Mouse (Mus musculus) heart, postnatal 25 days (tissue): Measurements from ENCODE around the gene Atxn1. TPM values are rescaled to one million over a fixed set of nuclear protein-coding genes. Genes with fewer than 3 reads are reported as not detected.

Source experiments
- DNase-seq: peaks from one replicate; pipeline ENCODE4 v3.0.0; 2022; ENCODE audit warnings: low spot score
- intact Hi-C: fragments of 180-260 bp; cut with DNase I; formaldehyde crosslinking; loops from one replicate; pipeline ENCODE4 v1.15.1; 2025
- total RNA-seq, 2 experiments: library from RNA; stranded (reverse); gene quantifications; 2 replicates each; pipeline ENCODE4 v1.2.3; 2021

The Atxn1 gene
- total RNA-seq, 2 experiments from 2014 or later: 35.1 to 36.0 TPM

DNA sequence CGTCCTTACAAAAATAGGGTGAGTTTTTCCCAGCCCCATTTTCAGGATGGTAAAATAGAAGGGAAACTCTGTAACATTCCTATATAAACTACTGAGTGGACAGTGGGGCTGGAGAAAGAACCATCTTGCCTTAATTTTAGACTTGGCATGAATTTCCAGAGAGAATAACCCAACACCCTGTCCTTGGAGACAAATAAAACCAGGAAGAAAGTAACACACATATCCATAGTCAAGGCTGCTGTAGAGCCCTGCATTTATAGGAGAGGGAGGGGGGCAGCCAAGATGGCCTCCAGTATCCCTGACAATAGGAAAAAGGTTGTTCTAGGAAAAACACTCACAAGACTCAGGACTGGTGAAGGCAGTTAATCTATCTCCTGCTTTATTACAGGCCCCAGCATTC lies 210.3 kb downstream of the Atxn1 start:
- DNase-seq: no peak
- intact Hi-C loops: no loop called here

DNA sequence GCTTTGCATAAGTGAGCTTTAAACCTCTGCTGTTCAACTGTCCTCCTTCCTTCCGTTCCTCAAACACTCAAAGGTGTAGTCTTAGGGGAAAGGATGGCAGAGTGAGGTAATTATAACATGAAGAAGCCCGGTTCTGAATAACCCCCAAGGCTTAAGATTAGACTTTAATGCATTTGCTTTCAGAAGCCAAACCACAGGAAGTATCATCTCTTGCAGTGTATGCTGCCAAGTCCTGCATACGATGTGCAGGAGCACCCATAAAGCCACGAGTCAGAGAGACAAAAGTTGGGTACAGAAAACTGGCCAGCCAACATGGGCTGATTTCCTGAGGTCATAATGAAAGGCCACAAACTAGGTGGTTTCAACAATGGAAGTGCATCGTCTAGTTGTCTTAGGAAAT lies 212.3 kb downstream of the Atxn1 start:
- intact Hi-C loops: no loop called here

DNA sequence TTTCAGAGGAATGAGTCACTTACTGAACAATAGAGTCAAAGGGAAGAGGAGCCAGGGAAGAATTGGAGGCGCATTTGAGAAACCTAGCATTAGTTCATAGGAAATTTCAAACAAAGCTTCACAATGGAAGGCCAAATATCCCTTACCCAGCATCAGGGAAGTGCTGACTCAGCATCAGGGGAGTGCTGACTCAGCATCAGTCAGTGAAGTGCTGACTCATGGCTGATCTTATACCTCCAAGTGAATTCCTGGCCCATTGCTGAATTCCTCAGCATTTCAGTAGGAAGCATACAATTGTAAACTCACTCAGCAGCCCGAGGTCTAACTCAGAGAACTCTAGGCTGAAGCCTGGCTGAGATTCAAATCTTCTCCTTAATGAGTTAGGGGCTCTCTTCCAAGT lies 213.6 kb downstream of the Atxn1 start:
- intact Hi-C loops: no loop called here

More for the DNA sequence above, 212.3 kb downstream of the Atxn1 start:
- DNase-seq: no peak

DNA sequence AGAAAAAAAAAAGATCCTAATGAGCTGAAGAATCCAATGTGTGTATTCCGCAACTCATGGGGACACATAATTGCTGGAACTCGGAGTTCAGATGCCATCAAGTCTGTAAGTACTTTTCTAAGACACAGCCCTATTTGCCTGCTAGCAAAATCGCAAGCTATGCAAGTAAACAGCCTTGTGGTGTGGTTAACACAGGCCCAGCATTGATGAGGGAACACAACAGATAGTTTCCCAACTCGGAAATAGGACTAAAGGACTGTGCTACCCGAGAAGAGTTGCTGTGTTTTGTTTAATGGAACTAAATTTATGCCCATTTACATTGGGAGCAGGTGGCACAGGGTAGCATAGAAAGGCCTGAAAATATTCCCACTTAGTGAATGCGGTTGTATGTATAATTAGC lies 214.2 kb downstream of the Atxn1 start:
- intact Hi-C loops: no loop called here
- no peak for DNase-seq

More for the DNA sequence above, 213.6 kb downstream of the Atxn1 start:
- no peak for DNase-seq

DNA sequence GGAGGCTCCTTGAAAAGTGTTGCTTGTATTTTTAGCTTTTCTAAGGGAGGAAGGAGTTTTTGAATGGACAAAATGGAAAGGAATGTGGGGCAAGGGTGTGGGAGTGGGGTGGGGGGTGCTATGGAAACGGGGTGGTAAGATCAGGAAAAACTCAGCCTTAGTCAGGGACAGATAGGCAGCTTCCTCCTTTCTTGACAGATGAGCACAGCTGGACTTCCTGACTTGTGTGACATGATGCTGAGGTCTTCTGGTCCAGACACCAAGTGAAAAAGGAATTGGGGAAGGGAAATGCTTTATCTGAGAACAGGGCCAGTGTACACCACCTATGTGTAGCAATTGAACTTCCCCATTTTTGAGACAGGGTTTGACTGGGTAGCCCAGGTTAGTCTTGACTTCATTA lies 214.9 kb downstream of the Atxn1 start:
- DNase-seq: no peak
- intact Hi-C loops: no loop called here

DNA sequence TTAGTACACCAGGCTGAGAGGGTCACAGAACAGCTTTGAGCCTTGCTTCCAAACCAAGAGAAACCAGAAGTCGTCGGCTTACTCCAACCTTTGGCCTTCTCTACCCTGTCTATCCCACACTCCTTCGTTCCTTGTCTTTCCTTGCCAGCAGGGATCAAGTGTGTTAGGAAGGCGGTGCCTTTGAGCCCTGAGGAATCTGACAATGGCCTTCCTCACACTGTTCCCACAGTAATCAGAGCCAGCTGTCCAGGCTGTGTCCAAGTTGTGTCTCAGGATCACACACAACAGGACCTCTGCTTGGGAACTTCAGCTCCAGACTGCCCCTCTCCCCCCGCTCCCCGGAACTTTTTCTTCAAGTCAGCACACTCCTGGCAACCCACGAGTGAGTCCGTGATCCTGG lies 215.6 kb downstream of the Atxn1 start:
- DNase-seq: no peak

DNA sequence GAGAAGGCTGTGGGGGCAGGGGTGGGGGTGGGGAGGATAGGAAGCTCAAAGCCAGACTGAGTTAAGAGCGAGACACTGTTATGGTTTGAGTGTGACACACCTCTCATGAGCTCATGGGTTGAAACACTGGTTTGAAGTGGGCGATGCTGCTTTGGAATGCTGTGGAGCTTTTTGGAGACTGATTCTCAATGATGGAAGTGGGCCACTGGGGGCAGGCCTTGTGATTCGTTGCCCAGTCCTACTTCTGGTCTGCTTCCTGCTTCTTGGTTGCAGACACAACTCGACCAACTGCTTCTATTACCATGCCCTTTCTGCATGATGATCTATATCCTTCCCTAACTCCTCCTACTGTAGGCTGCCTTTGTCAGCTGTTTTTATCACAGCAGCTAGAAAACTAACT lies 216.1 kb downstream of the Atxn1 start:
- intact Hi-C loops: no loop called here
- peak; percentile 19 for DNase-seq

More for the DNA sequence above, 215.6 kb downstream of the Atxn1 start:
- intact Hi-C loops: no loop called here

DNA sequence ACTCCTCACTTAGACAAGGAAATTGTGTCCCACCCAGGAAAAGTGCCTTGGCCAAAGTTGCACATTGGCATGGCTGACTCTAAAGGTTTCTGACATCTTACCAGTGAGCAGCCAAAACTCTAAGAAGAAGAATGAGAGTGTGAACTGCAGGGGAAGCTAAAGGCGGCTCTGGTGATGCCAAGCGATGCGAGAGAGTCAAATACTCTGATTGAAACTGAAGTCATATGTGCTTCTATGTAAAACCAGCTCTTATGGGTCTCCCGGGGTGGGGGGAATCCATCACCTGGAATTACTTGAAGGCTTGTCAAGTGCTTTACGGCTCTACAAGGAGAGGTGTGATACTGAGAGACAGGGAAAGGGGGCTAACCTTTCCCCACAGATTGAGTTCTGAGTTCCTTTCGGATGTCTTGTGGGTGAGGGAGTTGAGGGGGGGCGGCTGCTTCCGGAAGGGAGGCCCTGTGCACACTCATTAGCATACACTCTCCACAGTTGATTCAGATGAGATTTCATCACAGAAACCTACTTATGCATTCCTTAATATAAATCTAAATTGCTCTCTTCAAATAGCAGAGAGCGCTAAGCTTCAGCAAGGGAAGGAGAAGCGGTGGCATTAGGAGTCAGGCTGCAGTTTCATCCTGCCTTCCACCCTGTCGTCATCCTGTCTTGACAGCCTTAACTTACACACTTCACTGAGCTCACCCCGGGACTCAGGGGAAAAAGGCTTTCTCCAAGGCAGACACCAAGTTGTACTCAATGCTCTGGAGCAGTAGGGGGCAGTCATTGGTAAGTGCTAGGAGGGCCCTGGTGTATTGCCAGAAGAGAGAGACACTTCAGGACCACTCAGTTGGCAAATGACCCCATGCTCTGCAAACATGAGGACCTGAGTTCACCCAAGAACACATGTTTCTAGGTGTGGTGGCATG lies 218.7 kb downstream of the Atxn1 start:
- no peak for DNase-seq
- intact Hi-C loops: no loop called here

DNA sequence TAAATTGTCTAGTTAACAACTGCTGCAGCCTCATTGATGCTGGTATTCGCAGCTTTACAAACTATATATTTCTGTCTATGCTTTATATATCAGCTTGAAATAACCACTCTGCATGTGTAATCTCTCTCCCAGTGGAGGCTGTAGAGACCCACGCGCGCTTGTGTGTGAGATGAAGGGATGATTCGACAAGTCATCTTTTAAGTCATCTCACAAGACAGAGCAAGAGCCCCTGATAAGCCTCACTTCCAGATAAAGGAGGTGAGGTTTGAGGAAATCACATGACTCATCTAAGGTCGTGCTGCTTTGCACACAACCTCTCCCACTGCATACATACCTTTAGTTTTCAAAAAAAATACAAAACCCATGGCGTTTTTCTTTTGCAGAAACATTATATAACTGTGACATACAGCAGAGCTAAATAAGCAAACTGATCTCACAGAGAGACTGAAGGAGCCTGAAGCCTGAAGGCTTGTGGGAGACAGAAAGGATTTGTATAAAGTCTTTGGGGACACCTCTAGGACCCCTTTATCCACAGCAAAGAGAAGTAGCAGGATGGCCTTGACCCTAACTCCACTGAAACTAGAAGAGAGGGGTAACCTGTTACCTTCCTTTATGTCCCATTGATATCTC lies 219.9 kb downstream of the Atxn1 start:
- no peak for DNase-seq
- intact Hi-C loops: no loop called here

DNA sequence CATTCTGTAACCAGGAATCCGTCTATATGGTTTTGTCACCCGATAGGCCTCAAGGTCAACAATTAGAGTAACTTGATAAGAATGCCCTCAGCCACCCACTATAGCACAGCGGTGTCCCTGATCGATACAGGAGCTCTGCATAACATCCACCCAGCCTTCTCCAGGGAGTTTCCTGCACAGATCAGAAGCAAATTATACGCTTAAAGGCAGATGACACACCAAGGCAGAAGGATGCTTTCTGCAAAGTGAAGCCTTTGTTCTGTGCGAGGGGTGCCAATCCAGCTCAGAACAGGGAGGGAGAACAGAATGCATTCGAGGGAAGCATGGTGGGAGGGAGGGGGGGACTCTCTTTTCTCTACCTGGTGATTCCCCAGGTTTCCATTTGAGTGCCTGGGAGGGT lies 221.0 kb downstream of the Atxn1 start:
- no peak for DNase-seq
- intact Hi-C loops: no loop called here

DNA sequence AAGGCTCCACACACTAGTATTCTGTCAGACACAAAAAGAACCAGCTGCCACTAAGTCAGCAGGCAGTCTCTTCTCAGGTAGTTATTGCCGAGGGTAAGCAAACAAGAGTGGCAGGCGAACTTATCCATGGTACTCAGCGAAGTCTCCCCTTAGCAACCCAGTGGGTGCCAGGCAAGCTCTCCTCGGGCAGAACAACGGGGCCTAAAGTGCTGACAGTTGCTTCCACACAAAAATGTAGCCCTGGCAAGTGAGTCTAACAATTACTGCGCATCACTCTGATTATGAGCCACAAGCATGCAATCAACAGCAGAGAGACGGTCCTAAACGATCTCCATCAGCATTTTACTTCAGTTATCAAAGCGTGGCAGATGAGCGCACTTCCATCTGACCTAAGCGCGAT lies 224.4 kb downstream of the Atxn1 start:
- intact Hi-C loops: no loop called here
- no peak for DNase-seq

DNA sequence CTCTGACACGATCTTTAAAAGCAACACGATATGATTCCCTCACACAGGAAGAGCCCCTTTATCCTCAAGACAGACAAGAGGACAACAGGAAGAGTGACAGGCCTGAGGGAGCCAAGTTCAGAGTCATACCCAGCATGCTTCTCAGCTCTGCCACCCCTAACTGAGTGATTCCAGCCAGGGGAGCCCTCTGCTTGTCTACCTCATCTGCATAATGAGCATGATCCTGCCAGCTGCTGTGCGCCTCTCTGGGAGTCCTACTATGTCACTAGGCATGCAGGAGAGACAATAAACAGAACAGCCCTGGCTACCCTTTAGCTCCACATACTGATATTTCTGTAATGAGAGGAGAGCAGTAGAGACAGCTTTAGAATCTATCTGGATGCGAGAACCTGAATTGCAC lies 228.6 kb downstream of the Atxn1 start:
- DNase-seq: no peak
- intact Hi-C loops: no loop called here

DNA sequence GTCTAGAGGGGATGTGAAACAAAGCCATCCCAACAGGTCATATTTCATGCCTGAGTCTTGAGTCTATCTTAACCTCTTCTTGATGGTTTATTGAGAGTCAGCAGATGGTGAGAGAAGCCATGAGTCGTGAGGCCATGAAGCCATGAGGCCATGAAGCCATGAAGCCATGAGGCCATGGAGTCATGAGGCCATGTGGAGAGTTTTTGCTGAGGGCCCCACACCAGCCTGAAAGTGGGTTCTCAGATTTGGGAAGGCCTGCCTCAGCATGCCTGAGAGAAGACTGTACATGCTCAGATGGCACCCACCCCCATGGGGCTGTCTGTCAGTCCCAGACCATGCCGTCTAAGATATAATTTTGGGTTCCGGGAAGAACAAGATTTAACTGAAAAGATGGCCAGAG lies 229.0 kb downstream of the Atxn1 start:
- intact Hi-C loops: no loop called here

DNA sequence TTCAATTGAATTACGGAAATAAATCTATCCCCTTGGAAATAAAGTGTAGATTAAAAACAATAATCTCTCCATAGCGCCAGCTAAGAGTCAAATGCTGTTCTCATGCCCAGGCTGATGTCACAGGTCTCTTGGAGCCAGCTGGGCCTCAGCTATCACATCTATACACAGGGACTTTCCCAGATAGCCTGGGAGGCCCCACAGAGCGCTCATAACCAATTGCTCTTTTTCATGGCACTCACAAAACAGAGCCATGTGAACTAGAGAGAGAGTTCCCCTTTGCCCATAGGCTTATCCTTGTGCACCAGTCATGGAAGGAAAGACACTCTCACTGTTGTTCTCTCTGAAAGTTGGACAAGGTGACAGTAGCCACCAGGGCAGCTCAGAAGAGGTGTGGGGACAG lies 230.3 kb downstream of the Atxn1 start:
- DNase-seq: no peak

More for the DNA sequence above, 229.0 kb downstream of the Atxn1 start:
- no peak for DNase-seq

DNA sequence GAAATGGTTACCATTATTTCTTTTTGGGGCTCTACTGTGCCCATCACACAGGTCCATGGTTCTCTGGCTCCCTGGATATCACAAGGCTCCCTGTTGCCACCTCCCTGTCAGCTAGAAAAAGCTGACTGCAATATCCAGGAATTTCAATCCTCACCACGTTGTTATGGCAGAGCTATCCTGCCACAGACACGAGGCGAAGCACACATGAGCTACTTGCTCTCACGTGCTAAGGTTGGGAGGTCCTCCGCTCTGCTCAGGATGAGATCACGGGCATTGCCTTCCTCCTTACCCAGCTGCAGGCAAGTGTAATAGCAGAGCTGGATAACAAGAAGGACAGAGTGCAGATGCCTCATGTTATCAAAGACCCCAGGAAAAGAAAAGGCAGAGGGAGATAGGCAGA lies 232.2 kb downstream of the Atxn1 start:
- intact Hi-C loops: no loop called here
- no peak for DNase-seq

More for the DNA sequence above, 230.3 kb downstream of the Atxn1 start:
- intact Hi-C loops: no loop called here

DNA sequence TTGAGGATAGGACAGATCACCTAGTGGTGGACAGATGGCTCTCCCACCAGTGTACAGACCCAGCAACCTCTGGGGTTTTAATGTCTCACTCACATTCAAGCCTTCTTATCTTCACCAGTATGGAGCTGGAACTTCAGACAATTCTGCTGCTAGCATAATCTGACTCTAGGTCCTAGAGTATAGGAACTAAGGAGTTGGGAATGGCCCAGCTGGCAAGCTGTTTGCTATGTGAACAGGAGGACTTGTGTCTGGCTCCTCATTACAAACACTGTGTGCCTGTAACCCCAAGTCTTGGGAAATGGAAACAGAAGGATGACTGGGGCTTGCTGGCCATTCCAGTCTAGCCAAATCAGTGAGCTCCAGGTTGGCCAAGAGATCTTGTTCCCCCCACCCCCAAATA lies 237.9 kb downstream of the Atxn1 start:
- intact Hi-C loops: no loop called here
- no peak for DNase-seq

DNA sequence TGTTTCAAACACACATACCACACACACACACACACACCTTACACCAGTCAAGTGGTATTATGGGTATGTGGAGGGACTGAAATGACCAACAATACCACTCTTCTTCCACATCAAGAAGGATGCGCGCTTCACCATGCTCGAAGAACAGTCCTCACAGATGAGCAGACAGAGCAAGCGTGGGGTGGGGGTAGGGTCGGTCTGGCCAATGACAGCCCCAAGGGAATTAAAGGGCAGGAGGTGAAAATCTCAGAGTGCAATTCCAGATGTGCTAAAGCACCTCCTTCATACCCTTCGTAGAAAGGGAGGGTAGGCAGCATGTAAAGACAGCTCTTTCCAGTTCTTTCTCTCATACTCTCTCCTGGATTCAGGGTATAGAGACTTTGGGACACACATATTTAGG lies 238.6 kb downstream of the Atxn1 start:
- intact Hi-C loops: no loop called here
- DNase-seq: no peak

DNA sequence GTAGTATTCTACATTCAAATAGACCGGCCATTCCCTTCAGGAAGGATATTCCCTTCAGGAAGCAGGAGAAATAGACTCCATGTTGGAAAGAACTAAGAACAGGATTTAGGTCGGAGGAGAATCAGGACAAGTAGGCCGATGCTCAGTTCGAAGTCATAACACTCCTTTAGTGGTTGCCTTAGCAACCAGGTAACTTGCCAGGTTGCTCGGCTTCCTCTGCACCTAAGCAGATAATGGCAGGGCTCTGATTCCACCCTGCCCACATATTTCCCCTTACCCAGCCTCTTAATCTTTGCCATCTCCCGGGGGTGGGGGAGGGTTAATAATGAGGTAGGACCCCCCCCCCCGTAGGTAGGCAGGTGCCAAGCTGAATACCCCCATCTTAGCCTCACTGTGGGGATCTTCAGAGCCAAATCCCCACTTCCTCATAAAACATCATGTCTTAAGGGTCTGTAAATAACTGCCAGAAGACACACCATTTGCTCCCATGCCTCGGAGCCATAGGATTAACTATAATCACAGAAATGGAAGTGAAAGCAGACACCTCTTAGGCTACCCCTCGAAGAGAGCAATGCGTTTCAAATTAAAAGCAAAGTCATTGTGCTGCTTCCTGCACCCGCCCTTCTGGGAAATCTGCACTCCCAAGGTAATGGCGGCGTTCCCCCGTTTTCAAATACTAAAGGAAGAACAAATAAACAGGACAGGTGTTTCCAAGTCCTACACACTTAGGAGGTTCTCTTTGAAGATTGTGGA lies 240.1 kb downstream of the Atxn1 start:
- no peak for DNase-seq
- intact Hi-C loops: no loop called here

DNA sequence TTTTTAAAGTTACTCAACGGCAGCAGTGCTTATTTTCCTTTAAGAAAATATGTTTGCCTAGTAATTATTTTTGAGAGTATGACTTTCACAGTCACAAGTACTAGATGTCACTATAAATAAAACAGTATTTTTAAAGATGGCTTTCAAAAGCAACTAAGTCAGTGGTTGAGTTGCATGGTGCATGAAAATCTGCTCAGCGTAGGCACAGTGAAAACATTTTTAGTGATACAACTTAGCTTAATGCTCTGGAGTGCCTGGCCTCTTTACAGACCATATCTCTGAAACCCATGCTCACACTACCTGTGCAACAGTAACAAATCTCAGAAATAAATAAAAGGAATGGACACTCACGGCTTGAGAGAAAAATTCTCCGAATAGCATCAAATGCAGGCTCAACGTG lies 241.9 kb downstream of the Atxn1 start:
- intact Hi-C loops: no loop called here

DNA sequence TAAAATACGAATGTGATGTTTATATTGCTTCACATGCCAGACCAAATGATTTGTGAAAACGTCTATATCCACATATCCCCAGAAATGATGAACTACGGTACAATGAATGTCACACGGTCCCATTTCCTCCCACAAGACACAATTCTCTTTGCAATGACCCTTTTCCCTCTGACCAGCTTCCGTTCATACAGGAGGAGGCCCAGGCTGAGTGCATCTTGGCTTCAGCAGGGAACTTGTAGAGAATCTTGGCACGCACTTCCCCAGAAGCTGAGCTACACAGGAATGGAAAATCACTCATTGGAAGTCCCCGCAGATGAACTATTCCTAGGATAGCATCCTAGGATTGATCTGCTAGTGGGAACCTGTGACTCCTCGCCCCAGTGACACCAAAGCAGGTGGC lies 243.2 kb downstream of the Atxn1 start:
- peak; percentile 35 for DNase-seq
- intact Hi-C loops: no loop called here

More for the DNA sequence above, 241.9 kb downstream of the Atxn1 start:
- no peak for DNase-seq

DNA sequence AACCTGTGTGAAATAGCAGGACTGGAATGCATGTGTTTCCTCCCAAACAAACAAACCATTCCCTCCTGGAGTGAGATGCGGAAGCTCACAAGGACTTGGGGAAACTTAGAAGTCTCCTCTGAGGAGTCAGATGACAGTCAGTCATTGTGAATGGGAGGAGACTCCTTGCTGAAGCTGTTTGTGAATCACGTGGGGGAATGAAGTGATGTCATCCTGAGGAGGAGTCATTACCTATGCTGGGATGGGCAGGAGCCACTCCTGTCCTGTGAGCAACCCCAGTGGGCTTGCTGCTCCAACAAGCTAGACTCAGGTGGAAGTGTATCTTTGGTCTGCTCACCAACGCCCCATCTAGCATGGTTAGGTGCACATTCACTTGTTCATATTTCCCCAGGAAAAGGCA lies 246.0 kb downstream of the Atxn1 start:
- intact Hi-C loops: no loop called here
- DNase-seq: no peak
